In the genomic region with DNA sequence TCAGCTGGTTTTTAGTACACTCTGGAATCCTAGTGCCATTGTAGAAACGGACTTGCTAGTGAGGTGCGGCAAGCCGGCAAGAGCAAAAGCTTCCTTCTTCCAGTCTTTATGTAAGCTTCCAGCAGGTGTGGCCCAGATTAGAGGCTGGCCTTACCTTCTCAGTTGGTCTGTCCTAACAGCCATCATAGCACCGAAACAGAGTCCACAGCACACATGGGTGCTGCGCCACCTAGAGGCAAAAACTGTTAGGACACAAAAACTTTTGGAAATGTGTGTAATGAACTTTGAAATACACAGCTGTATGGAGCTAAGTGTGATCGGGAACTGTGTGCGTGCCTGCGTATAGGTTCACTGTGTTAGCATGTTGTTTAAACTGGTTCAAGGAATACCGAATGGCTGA, we compare ENCODE assay signal across 12 mouse cellular contexts. TPM values are rescaled to one million over a fixed set of nuclear protein-coding genes. Genes with fewer than 3 reads are reported as not detected.
DNase-seq lines count a peak whose midpoint lies in the region; ATAC-seq and TF ChIP-seq lines count a peak whose summit lies in the region.
"Not testable (repeated sequence)": the region's sequence is repeated elsewhere in the genome, so short reads cannot be mapped to it uniquely, and the experiment has no call there.
"Had no signal": no experiment of that assay in that cellular context is flagged by ENCODE, and none has a peak within 500 bp of the region (broad histone marks: within the 10 kb centered on the region; RNA-seq: fewer than 3 reads in every experiment).

A gene (minus strand): TSS at position 84 of the 400 bp plus-strand sequence.

- H3K4me3 ChIP-seq in CH12.LX (replicated peaks in 1 of 3; ENCODE audit: low read depth in 2 of 3, low read length in 2 of 3, poor library complexity in 1 of 3); heart, adult 2 months; limb, embryonic 11.5 days (ENCODE audit: low read depth, low read length); midbrain, postnatal 0 days (ENCODE audit: low read depth, low read length): not testable (repeated sequence)
- 0 out of 2 replicates have a peak within 1 kb of the TSS, but pooled peaks have one; percentile 2 for H3K4me3 ChIP-seq in intestine, embryonic 15.5 days (replicated peaks)

- not testable (repeated sequence) for H3K4me1 ChIP-seq in CH12.LX (ENCODE audit: control insufficient read depth in 1 of 2, insufficient read depth in 2 of 2); heart, adult 2 months (ENCODE audit: control insufficient read depth, insufficient read depth, low read length); intestine, embryonic 15.5 days (replicated peaks); limb, embryonic 11.5 days (ENCODE audit: control insufficient read depth, insufficient read depth, low read length); midbrain, postnatal 0 days (ENCODE audit: insufficient read depth, low read length)

- TF ChIP-seq EP300 in CH12.LX (IDR thresholded peaks at IDR 0.05; ENCODE audit: low read length); heart, adult 2 months (IDR thresholded peaks at IDR 0.05; ENCODE audit: insufficient read depth, low read depth, low read length): not testable (repeated sequence)

- not testable (repeated sequence) for H3K36me3 ChIP-seq in CH12.LX (replicated peaks in 1 of 2; ENCODE audit: control insufficient read depth in 1 of 2, insufficient read depth in 1 of 2, low read length in 1 of 2); heart, adult 2 months (ENCODE audit: control insufficient read depth, insufficient read depth, low read length); intestine, embryonic 15.5 days; limb, embryonic 11.5 days (ENCODE audit: control insufficient read depth, insufficient read depth, low read length); midbrain, postnatal 0 days (ENCODE audit: insufficient read depth, low read length)

- in situ Hi-C loops in CH12.LX (cut with MboI; ENCODE audit: low pct_ligation_motif_present, low pct_unique_long_range_greater_than_20kb, low sequenced_read_pairs): not testable (repeated sequence)

- H3K4me2 ChIP-seq in CH12.LX (ENCODE audit: insufficient read depth, low read depth, poor library complexity, severe bottlenecking); limb, embryonic 11.5 days (ENCODE audit: low read depth, severe bottlenecking); midbrain, postnatal 0 days (ENCODE audit: low read depth, low read length, poor library complexity, severe bottlenecking): not testable (repeated sequence)
- H3K4me2 ChIP-seq in intestine, embryonic 15.5 days (replicated peaks): peak within 1 kb of the TSS; percentile 31

- intact Hi-C loops in heart, adult 2 months (cut with DNase I): not testable (repeated sequence)

- not testable (repeated sequence) for TF ChIP-seq RAD21 in CH12.LX (IDR thresholded peaks at IDR 0.05; ENCODE audit: low read depth, low read length)

- not testable (repeated sequence) for H3K9ac ChIP-seq in CH12.LX (ENCODE audit: insufficient read depth, low read depth); heart, adult 2 months (ENCODE audit: low read depth, low read length); intestine, embryonic 15.5 days; limb, embryonic 11.5 days (ENCODE audit: low read length); midbrain, postnatal 0 days (replicated peaks; ENCODE audit: low read length, poor library complexity, severe bottlenecking)

- WGBS in heart, adult 2 months: 66% methylated on average over 9 of the region's 9 CpGs
- WGBS in intestine, embryonic 15.5 days: 47% methylated on average over 9 of the region's 9 CpGs
- 65% methylated on average over 9 of the region's 9 CpGs for WGBS in limb, embryonic 11.5 days
- WGBS in midbrain, postnatal 0 days: 63% methylated on average over 9 of the region's 9 CpGs

- H3K27ac ChIP-seq in CH12.LX (ENCODE audit: insufficient read depth, low read depth); heart, adult 2 months; limb, embryonic 11.5 days (replicated peaks; ENCODE audit: low read depth, low read length); midbrain, postnatal 0 days (ENCODE audit: low read depth, low read length): not testable (repeated sequence)
- H3K27ac ChIP-seq in intestine, embryonic 15.5 days: peak within 1 kb of the TSS; percentile 54

- H3K27me3 ChIP-seq in CH12.LX (replicated peaks): peaks cover 26% of the 10 kb centered on the region
- not testable (repeated sequence) for H3K27me3 ChIP-seq in heart, adult 2 months (ENCODE audit: control insufficient read depth, insufficient read depth, low read length); intestine, embryonic 15.5 days (replicated peaks); limb, embryonic 11.5 days (ENCODE audit: control insufficient read depth, insufficient read depth, low read length); midbrain, postnatal 0 days (ENCODE audit: insufficient read depth, low read length)

- peak; percentile 23 to 52; a peak in 2 of 4 replicates for TF ChIP-seq CTCF in CH12.LX (conservative IDR thresholded peaks at IDR 0.05 in 1 of 2, IDR thresholded peaks at IDR 0.05 in 1 of 2; ENCODE audit: low read depth in 2 of 2, low read length in 2 of 2)
- peak; percentile 41 for TF ChIP-seq CTCF in heart, adult 2 months (IDR thresholded peaks at IDR 0.05)
- peak; percentile 58 for TF ChIP-seq CTCF in midbrain, postnatal 0 days (IDR thresholded peaks at IDR 0.05)

- H3K79me2 ChIP-seq in CH12.LX (replicated peaks; ENCODE audit: control insufficient read depth, extremely low read depth, insufficient read depth, poor library complexity, severe bottlenecking); heart, adult 2 months (replicated peaks; ENCODE audit: control insufficient read depth, insufficient read depth, low read length): not testable (repeated sequence)

- not testable (repeated sequence) for TF ChIP-seq POLR2A in CH12.LX (IDR thresholded peaks at IDR 0.05; ENCODE audit: low read depth, low read length); heart, adult 2 months (IDR thresholded peaks at IDR 0.05; ENCODE audit: insufficient read depth, low read depth, low read length)

- ATAC-seq in intestine, embryonic 15.5 days: peak; percentile 69
- not testable (repeated sequence) for ATAC-seq in limb, embryonic 11.5 days (ENCODE audit: insufficient number of reproducible peaks, low FRiP score, low TSS enrichment, low read depth); midbrain, postnatal 0 days (ENCODE audit: low FRiP score)

- not testable (repeated sequence) for H3K9me3 ChIP-seq in CH12.LX (replicated peaks; ENCODE audit: low read length); intestine, embryonic 15.5 days; limb, embryonic 11.5 days (ENCODE audit: control insufficient read depth, low read length); midbrain, postnatal 0 days (ENCODE audit: low read length)

- peak; percentile 20 for DNase-seq in CH12.LX (ENCODE audit: extremely low read depth)
- peak; percentile 27 for DNase-seq in adrenal gland, adult 2 months
- peak; percentile 50 for DNase-seq in embryo, embryonic 11 days
- DNase-seq in heart, adult 2 months: not testable (repeated sequence)
- peak; percentile 47 for DNase-seq in limb, embryonic 11.5 days (ENCODE audit: low spot score)
- peak; percentile 16 for DNase-seq in midbrain, postnatal 0 days (ENCODE audit: low spot score)
- peak; percentile 41 for DNase-seq in thymus, postnatal 4 days

- dilution Hi-C loops in CH12.LX (cut with MboI; ENCODE audit: extremely low pct_ligation_motif_present, extremely low pct_unique_long_range_greater_than_20kb, low sequenced_read_pairs): not testable (repeated sequence)

RNA-seq across cellular contexts. Expression of the gene that starts here (rescaled TPM):
- total RNA-seq in CH12.LX (2012; rRNA removed) (not detected in 2 replicates), CH12.LX (2014; rRNA removed) (not detected in 2 replicates)
- polyA plus RNA-seq in CH12.LX (2012; ENCODE audit: insufficient read length, low read depth): not detected in 2 replicates
- total RNA-seq in adrenal gland, adult 2 months (2021): under 1 TPM in 1 of 2 experiments, not detected in 1; 0.21 TPM
- 0.07 TPM in 1 of 2 replicates, not detected in the other for polyA plus RNA-seq in adrenal gland, adult 2 months (2012; rRNA removed)
- total RNA-seq in heart, adult 2 months (2021): under 1 TPM in 1 of 2 experiments, not detected in 1; 0.13 TPM
- 0.23 and 0.29 TPM in 2 replicates for polyA plus RNA-seq in heart, adult 2 months (2012; rRNA removed)
- polyA plus RNA-seq in intestine, embryonic 15.5 days (2015; fragmentation: Nextera tagmentation; extraction: Ambion mirVana): 7.8 TPM in 2 replicates
- not detected in 2 replicates for polyA plus RNA-seq in limb, embryonic 11.5 days (2014; fragmentation: Nextera tagmentation; extraction: Ambion mirVana)
- not detected in 2 replicates for total RNA-seq in midbrain, postnatal 0 days (2014; rRNA removed)
- not detected in 2 replicates for polyA plus RNA-seq in midbrain, postnatal 0 days (2015; fragmentation: Nextera tagmentation; extraction: Ambion mirVana)
- total RNA-seq: common myeloid progenitor, adult 5-6 weeks had no signal
- polyA plus RNA-seq: forebrain, embryonic 13.5 days; hindbrain, embryonic 15.5 days; limb, embryonic 12.5 days had no signal

Comparison
In these comparisons a context has a peak if more than half of its experiments do, and no peak if none do; other contexts are left out.
1. Peak in DNase-seq in CH12.LX; RNA of the gene not detected or under 1 TPM.
2. Peak in DNase-seq in adrenal gland, adult 2 months; RNA of the gene not detected or under 1 TPM.
3. Peak in DNase-seq in limb, embryonic 11.5 days; RNA of the gene not detected or under 1 TPM.
4. Peak in DNase-seq in midbrain, postnatal 0 days; RNA of the gene not detected or under 1 TPM.